Comparison of ENCODE assay signal across 8 mouse cellular contexts in genomic region chr4:135985769-135986168, GRCm38 (mm10). TPM values are rescaled to one million over a fixed set of nuclear protein-coding genes. Genes with fewer than 3 reads are reported as not detected.
DNase-seq lines count a peak whose midpoint lies in the region; ATAC-seq and TF ChIP-seq lines count a peak whose summit lies in the region.

No protein-coding gene starts in this region.

- peaks cover 12% of the 10 kb centered on the region for H3K79me2 ChIP-seq in myocyte (ENCODE audit: control insufficient read depth, insufficient read depth)

- peak overlapping the region; percentile 90; the same call in 1 of the 2 replicates for H3K9ac ChIP-seq in kidney, postnatal 0 days (ENCODE audit: low read depth, low read length)
- H3K9ac ChIP-seq in embryonic facial prominence, embryonic 12.5 days, result peak overlapping the region; percentile 80
- peak overlapping the region; percentile 90; the same call in 1 of the 2 replicates for H3K9ac ChIP-seq in intestine, embryonic 15.5 days

- no peak for DNase-seq in kidney, postnatal 0 days (ENCODE audit: low spot score)
- DNase-seq in kidney, adult 11 months, result no peak
- DNase-seq in adrenal gland, postnatal 14 days, result no peak
- DNase-seq in ovary, adult 18-20 months (ENCODE audit: low spot score), result no peak

- peak overlapping the region; percentile 94 for H3K4me2 ChIP-seq in kidney, postnatal 0 days (ENCODE audit: low read length)
- H3K4me2 ChIP-seq in embryonic facial prominence, embryonic 12.5 days (replicated peaks), result peak overlapping the region; percentile 65
- peak overlapping the region; percentile 71 for H3K4me2 ChIP-seq in intestine, embryonic 15.5 days (replicated peaks)
- peak overlapping the region; percentile 96 for H3K4me2 ChIP-seq in myocyte (ENCODE audit: low read depth)

- no peak for TF ChIP-seq POLR2A in myocyte (IDR thresholded peaks at IDR 0.05; ENCODE audit: insufficient read length, low read depth)

- no peak overlapping the region for H3ac ChIP-seq in myocyte (ENCODE audit: control insufficient read depth, insufficient read length)

- peaks cover 11% of the 10 kb centered on the region; the same call in 1 of the 2 replicates for H3K4me1 ChIP-seq in kidney, postnatal 0 days (replicated peaks; ENCODE audit: insufficient read depth, low read length)
- H3K4me1 ChIP-seq in embryonic facial prominence, embryonic 12.5 days, result peaks cover 11% of the 10 kb centered on the region
- peaks cover 9% of the 10 kb centered on the region for H3K4me1 ChIP-seq in intestine, embryonic 15.5 days (replicated peaks)

- no peaks in the 10 kb centered on the region for H3K9me3 ChIP-seq in kidney, postnatal 0 days (replicated peaks; ENCODE audit: low read length)
- H3K9me3 ChIP-seq in embryonic facial prominence, embryonic 12.5 days, result no peaks in the 10 kb centered on the region
- H3K9me3 ChIP-seq in intestine, embryonic 15.5 days, result no peaks in the 10 kb centered on the region

- no peak for ATAC-seq in kidney, postnatal 0 days (replicated peaks; ENCODE audit: low FRiP score, low read depth)
- ATAC-seq in embryonic facial prominence, embryonic 12.5 days (ENCODE audit: insufficient number of reproducible peaks, insufficient read depth, low FRiP score, low TSS enrichment), result no peak
- no peak for ATAC-seq in intestine, embryonic 15.5 days
- ATAC-seq in megakaryocyte-erythroid progenitor cell, adult 5-6 weeks (replicated peaks; ENCODE audit: low FRiP score, low TSS enrichment, poor library complexity, severe bottlenecking), result no peak

- 0 out of 2 replicates have a peak, but pooled peaks cover 10% of the 10 kb centered on the region for H3K36me3 ChIP-seq in kidney, postnatal 0 days (ENCODE audit: insufficient read depth, low read length)
- H3K36me3 ChIP-seq in embryonic facial prominence, embryonic 12.5 days, result peaks cover 30% of the 10 kb centered on the region
- H3K36me3 ChIP-seq in intestine, embryonic 15.5 days, result peaks cover 12% of the 10 kb centered on the region; the same call in 1 of the 2 replicates
- H3K36me3 ChIP-seq in myocyte (ENCODE audit: control insufficient read depth, insufficient read depth), result no peaks in the 10 kb centered on the region

- 82% methylated on average over 7 of the region's 7 CpGs for WGBS in kidney, postnatal 0 days
- 89% methylated on average over 7 of the region's 7 CpGs for WGBS in embryonic facial prominence, embryonic 12.5 days
- WGBS in intestine, embryonic 15.5 days, result 87% methylated on average over 7 of the region's 7 CpGs

- no peak overlapping the region for H3K27ac ChIP-seq in kidney, postnatal 0 days
- H3K27ac ChIP-seq in embryonic facial prominence, embryonic 12.5 days, result no peak overlapping the region
- no peak overlapping the region for H3K27ac ChIP-seq in intestine, embryonic 15.5 days

- no peaks in the 10 kb centered on the region for H3K27me3 ChIP-seq in kidney, postnatal 0 days (ENCODE audit: insufficient read depth, low read length)
- no peaks in the 10 kb centered on the region for H3K27me3 ChIP-seq in embryonic facial prominence, embryonic 12.5 days
- no peaks in the 10 kb centered on the region for H3K27me3 ChIP-seq in intestine, embryonic 15.5 days (replicated peaks)
- no peaks in the 10 kb centered on the region for H3K27me3 ChIP-seq in myocyte (ENCODE audit: control insufficient read depth, insufficient read depth, insufficient read length)

- H3K4me3 ChIP-seq in kidney, postnatal 0 days (replicated peaks; ENCODE audit: low read depth, low read length), result peak overlapping the region; percentile 89; the same call in 1 of the 2 replicates
- peak overlapping the region; percentile 89 for H3K4me3 ChIP-seq in embryonic facial prominence, embryonic 12.5 days
- peak overlapping the region; percentile 85 for H3K4me3 ChIP-seq in intestine, embryonic 15.5 days (replicated peaks)
- peak overlapping the region; percentile 71 for H3K4me3 ChIP-seq in myocyte

- TF ChIP-seq CTCF in kidney, postnatal 0 days (IDR thresholded peaks at IDR 0.05; ENCODE audit: low read depth), result no peak

TF ChIP-seq in myocyte, 11 proteins besides CTCF, POLR2A, EP300 and RAD21:
- TF ChIP-seq USF1 (IDR thresholded peaks at IDR 0.05; ENCODE audit: low read depth), result no peak
- TF ChIP-seq SRF (IDR thresholded peaks at IDR 0.05; ENCODE audit: control insufficient read depth, insufficient read length, low read depth), result no peak
- no peak for TF ChIP-seq POLR2AphosphoS2 (IDR thresholded peaks at IDR 0.05; ENCODE audit: insufficient read length, low read depth)
- no peak for TF ChIP-seq TCF12 (IDR thresholded peaks at IDR 0.05; ENCODE audit: insufficient read depth, poor library complexity, severe bottlenecking)
- no peak for TF ChIP-seq MAX (IDR thresholded peaks at IDR 0.05; ENCODE audit: low read depth)
- TF ChIP-seq REST (IDR thresholded peaks at IDR 0.05; ENCODE audit: insufficient read depth, insufficient read length), result no peak
- TF ChIP-seq MYOD1 (IDR thresholded peaks at IDR 0.05; ENCODE audit: control insufficient read depth in 1 of 3, insufficient read length in 2 of 3, low read depth in 2 of 3), result no peak
TF ChIP-seq in myocyte: peak in this region for 0.

RNA-seq across cellular contexts. Expression of gene Pithd1, which starts 1.3 kb away (rescaled TPM):
- polyA plus RNA-seq in kidney, postnatal 0 days (2015; fragmentation: Nextera tagmentation; extraction: Ambion mirVana), result 49.0 and 49.8 TPM in 2 replicates
- polyA plus RNA-seq in embryonic facial prominence, embryonic 12.5 days (2016; fragmentation: Nextera tagmentation; extraction: Ambion mirVana), result 64.4 and 65.2 TPM in 2 replicates
- 51.6 TPM in 2 replicates for polyA plus RNA-seq in intestine, embryonic 15.5 days (2015; fragmentation: Nextera tagmentation; extraction: Ambion mirVana)
- polyA plus RNA-seq in myocyte (2012; fragmentation: generic; extraction: Trizol), result 35.2 TPM
- 27.1 and 33.8 TPM in 2 replicates for total RNA-seq in adrenal gland, postnatal 14 days (2021)
- 42.5 and 52.7 TPM in 2 replicates for total RNA-seq in megakaryocyte-erythroid progenitor cell, adult 5-6 weeks (2014; fragmentation: Nextera tagmentation)
- 31.3 and 34.5 TPM in 2 replicates for total RNA-seq in megakaryocyte-erythroid progenitor cell, adult 5-6 weeks (2017)

RNA-seq across cellular contexts. Expression of gene Lypla2, which starts 13.3 kb away (rescaled TPM):
- 117 and 123 TPM in 2 replicates for polyA plus RNA-seq in kidney, postnatal 0 days (2015; fragmentation: Nextera tagmentation; extraction: Ambion mirVana)
- 124 and 126 TPM in 2 replicates for polyA plus RNA-seq in embryonic facial prominence, embryonic 12.5 days (2016; fragmentation: Nextera tagmentation; extraction: Ambion mirVana)
- polyA plus RNA-seq in intestine, embryonic 15.5 days (2015; fragmentation: Nextera tagmentation; extraction: Ambion mirVana), result 99.4 and 108 TPM in 2 replicates
- polyA plus RNA-seq in myocyte (2012; fragmentation: generic; extraction: Trizol), result 60.9 TPM
- total RNA-seq in adrenal gland, postnatal 14 days (2021), result 57.2 and 63.9 TPM in 2 replicates
- total RNA-seq in megakaryocyte-erythroid progenitor cell, adult 5-6 weeks (2014; fragmentation: Nextera tagmentation), result 45.2 and 63.2 TPM in 2 replicates
- 13.7 and 17.5 TPM in 2 replicates for total RNA-seq in megakaryocyte-erythroid progenitor cell, adult 5-6 weeks (2017)

RNA-seq across cellular contexts. Expression of gene Gale, which starts 22.2 kb away (rescaled TPM):
- polyA plus RNA-seq in kidney, postnatal 0 days (2015; fragmentation: Nextera tagmentation; extraction: Ambion mirVana), result 25.1 and 30.0 TPM in 2 replicates
- 29.1 and 31.2 TPM in 2 replicates for polyA plus RNA-seq in embryonic facial prominence, embryonic 12.5 days (2016; fragmentation: Nextera tagmentation; extraction: Ambion mirVana)
- polyA plus RNA-seq in intestine, embryonic 15.5 days (2015; fragmentation: Nextera tagmentation; extraction: Ambion mirVana), result 82.5 and 108 TPM in 2 replicates
- polyA plus RNA-seq in myocyte (2012; fragmentation: generic; extraction: Trizol), result 51.3 TPM
- 16.4 and 16.6 TPM in 2 replicates for total RNA-seq in adrenal gland, postnatal 14 days (2021)
- 13.8 and 22.1 TPM in 2 replicates for total RNA-seq in megakaryocyte-erythroid progenitor cell, adult 5-6 weeks (2014; fragmentation: Nextera tagmentation)
- total RNA-seq in megakaryocyte-erythroid progenitor cell, adult 5-6 weeks (2017), result 6.5 and 8.1 TPM in 2 replicates

RNA-seq across cellular contexts. Expression of gene Eloa, which starts 35.8 kb away (rescaled TPM):
- 29.1 and 30.9 TPM in 2 replicates for polyA plus RNA-seq in kidney, postnatal 0 days (2015; fragmentation: Nextera tagmentation; extraction: Ambion mirVana)
- 41.9 and 43.4 TPM in 2 replicates for polyA plus RNA-seq in embryonic facial prominence, embryonic 12.5 days (2016; fragmentation: Nextera tagmentation; extraction: Ambion mirVana)
- 34.3 and 34.4 TPM in 2 replicates for polyA plus RNA-seq in intestine, embryonic 15.5 days (2015; fragmentation: Nextera tagmentation; extraction: Ambion mirVana)
- polyA plus RNA-seq in myocyte (2012; fragmentation: generic; extraction: Trizol), result 17.2 TPM
- 42.6 and 42.7 TPM in 2 replicates for total RNA-seq in adrenal gland, postnatal 14 days (2021)
- total RNA-seq in megakaryocyte-erythroid progenitor cell, adult 5-6 weeks (2014; fragmentation: Nextera tagmentation), result 41.0 and 41.3 TPM in 2 replicates
- 48.9 and 51.8 TPM in 2 replicates for total RNA-seq in megakaryocyte-erythroid progenitor cell, adult 5-6 weeks (2017)

RNA-seq across cellular contexts. Expression of gene Hmgcl, which starts 39.5 kb away (rescaled TPM):
- polyA plus RNA-seq in kidney, postnatal 0 days (2015; fragmentation: Nextera tagmentation; extraction: Ambion mirVana), result 107 and 110 TPM in 2 replicates
- polyA plus RNA-seq in embryonic facial prominence, embryonic 12.5 days (2016; fragmentation: Nextera tagmentation; extraction: Ambion mirVana), result 76.3 and 81.5 TPM in 2 replicates
- 105 and 113 TPM in 2 replicates for polyA plus RNA-seq in intestine, embryonic 15.5 days (2015; fragmentation: Nextera tagmentation; extraction: Ambion mirVana)
- 44.1 TPM for polyA plus RNA-seq in myocyte (2012; fragmentation: generic; extraction: Trizol)
- total RNA-seq in adrenal gland, postnatal 14 days (2021), result 64.6 and 76.0 TPM in 2 replicates
- 69.7 and 72.9 TPM in 2 replicates for total RNA-seq in megakaryocyte-erythroid progenitor cell, adult 5-6 weeks (2014; fragmentation: Nextera tagmentation)
- total RNA-seq in megakaryocyte-erythroid progenitor cell, adult 5-6 weeks (2017), result 42.6 and 65.4 TPM in 2 replicates
